Mouse (Mus musculus): ENCODE data around the gene Nup153. TPM values are rescaled to one million over a fixed set of nuclear protein-coding genes. Genes with fewer than 3 reads are reported as not detected.

Gene Nup153
- 33.5 and 83.5 TPM in 2 replicates for polyA plus RNA-seq (2012; rRNA removed)

GRCm38 (mm10) chr13:46727837-46728268, at the start of gene Nup153:
Nup153 (minus strand) TSS chr13:46727940.

GRCm38 (mm10) chr13:46669048-46669619, 58.6 kb downstream of the Nup153 start, which contains the start of gene Fam8a1:
Fam8a1 (plus strand) TSS chr13:46669522.

Other genes with a start within 250 kb of the Nup153 start
- 9.0 and 16.7 TPM in 2 replicates for gene Cap2, start 226.1 kb downstream of the Nup153 start, polyA plus RNA-seq (2012; rRNA removed)
- gene Fam8a1, start 58.4 kb downstream of the Nup153 start, polyA plus RNA-seq (2012; rRNA removed): 22.6 and 37.3 TPM in 2 replicates
- gene Kif13a, start 201.9 kb upstream of the Nup153 start, polyA plus RNA-seq (2012; rRNA removed): 26.3 and 30.2 TPM in 2 replicates